Mouse (Mus musculus): ENCODE data around the gene Zfp30. TPM values are rescaled to one million over a fixed set of nuclear protein-coding genes. Genes with fewer than 3 reads are reported as not detected.

The Zfp30 gene
- total and polyA plus RNA-seq, 3 experiments = 1.7 to 7.4 (median 1.8) TPM

- H3K27me3 ChIP-seq (ENCODE audit: insufficient read depth, low read length) = no peaks in the 10 kb centered on the region
- H3K4me3 ChIP-seq (ENCODE audit: low read depth, low read length) = no peak overlapping the region
- H3K9me3 ChIP-seq (replicated peaks) = no peaks in the 10 kb centered on the region
- H3K36me3 ChIP-seq (replicated peaks) = peaks cover 27% of the 10 kb centered on the region
- ATAC-seq (ENCODE audit: extremely low read depth, insufficient number of reproducible peaks, low FRiP score, poor library complexity, severe bottlenecking) (no peak), DNase-seq (ENCODE audit: low spot score) (no peak)
- H3K4me1 ChIP-seq (ENCODE audit: insufficient read depth, low read depth, low read length) = peaks cover 22% of the 10 kb centered on the region
- no peak for TF ChIP-seq GATA2 (IDR thresholded peaks at IDR 0.05; ENCODE audit: borderline replicate concordance, low read depth, low read length)
Observed at GRCm38 (mm10) chr7:29785888-29786287, 2.1 kb downstream of the Zfp30 start.

- peaks cover 7% of the 10 kb centered on the region for H3K9me3 ChIP-seq (replicated peaks)
- no peak for ATAC-seq (ENCODE audit: extremely low read depth, insufficient number of reproducible peaks, low FRiP score, poor library complexity, severe bottlenecking)
- peaks cover 4% of the 10 kb centered on the region; the same call in 1 of the 2 replicates for H3K27me3 ChIP-seq (ENCODE audit: insufficient read depth, low read length)
- H3K36me3 ChIP-seq (replicated peaks) = peaks cover 27% of the 10 kb centered on the region
- no peaks in the 10 kb centered on the region for H3K4me1 ChIP-seq (ENCODE audit: insufficient read depth, low read depth, low read length)
- DNase-seq (ENCODE audit: low spot score) = no peak
- no peak overlapping the region for H3K4me3 ChIP-seq (ENCODE audit: low read depth, low read length)
- TF ChIP-seq GATA1 (IDR thresholded peaks at IDR 0.05; ENCODE audit: borderline replicate concordance, low read length) (no peak), GATA2 (IDR thresholded peaks at IDR 0.05; ENCODE audit: borderline replicate concordance, low read depth, low read length) (no peak), POLR2AphosphoS5 (IDR thresholded peaks at IDR 0.05; ENCODE audit: insufficient replicate concordance, low read depth, low read length) (no peak), CTCF (IDR thresholded peaks at IDR 0.05; ENCODE audit: low read depth, low read length) (no peak)
Observed at GRCm38 (mm10) chr7:29792906-29793305, 9.1 kb downstream of the Zfp30 start.

- Histone ChIP-seq H3K9me3 (replicated peaks) (no peaks in the 10 kb centered on the region), H3K36me3 (replicated peaks) (no peaks in the 10 kb centered on the region), H3K27me3 (ENCODE audit: insufficient read depth, low read length) (no peaks in the 10 kb centered on the region), H3K4me3 (ENCODE audit: low read depth, low read length) (no peak overlapping the region), H3K4me1 (ENCODE audit: insufficient read depth, low read depth, low read length) (no peaks in the 10 kb centered on the region)
- DNase-seq (ENCODE audit: low spot score) (no peak), ATAC-seq (ENCODE audit: extremely low read depth, insufficient number of reproducible peaks, low FRiP score, poor library complexity, severe bottlenecking) (no peak)
- TF ChIP-seq TAL1 (conservative IDR thresholded peaks at IDR 0.05; ENCODE audit: low read depth, low read length) (no peak), GATA2 (IDR thresholded peaks at IDR 0.05; ENCODE audit: borderline replicate concordance, low read depth, low read length) (no peak), CTCF (IDR thresholded peaks at IDR 0.05; ENCODE audit: low read depth, low read length) (no peak), GATA1 (IDR thresholded peaks at IDR 0.05; ENCODE audit: borderline replicate concordance, low read length) (no peak), POLR2AphosphoS5 (IDR thresholded peaks at IDR 0.05; ENCODE audit: insufficient replicate concordance, low read depth, low read length) (no peak)
Observed at GRCm38 (mm10) chr7:29807046-29807445, 23.2 kb downstream of the Zfp30 start.

- TF ChIP-seq GATA1 (IDR thresholded peaks at IDR 0.05; ENCODE audit: borderline replicate concordance, low read length) (no peak), POLR2AphosphoS5 (IDR thresholded peaks at IDR 0.05; ENCODE audit: insufficient replicate concordance, low read depth, low read length) (no peak), TAL1 (conservative IDR thresholded peaks at IDR 0.05; ENCODE audit: low read depth, low read length) (no peak), GATA2 (IDR thresholded peaks at IDR 0.05; ENCODE audit: borderline replicate concordance, low read depth, low read length) (no peak), CTCF (IDR thresholded peaks at IDR 0.05; ENCODE audit: low read depth, low read length) (no peak)
- peaks cover 2% of the 10 kb centered on the region for H3K36me3 ChIP-seq (replicated peaks)
- H3K4me3 ChIP-seq (ENCODE audit: low read depth, low read length) = no peak overlapping the region
- ATAC-seq (ENCODE audit: extremely low read depth, insufficient number of reproducible peaks, low FRiP score, poor library complexity, severe bottlenecking) (no peak), DNase-seq (ENCODE audit: low spot score) (no peak)
- peaks cover 15% of the 10 kb centered on the region for H3K4me1 ChIP-seq (ENCODE audit: insufficient read depth, low read depth, low read length)
- no peaks in the 10 kb centered on the region for H3K27me3 ChIP-seq (ENCODE audit: insufficient read depth, low read length)
- no peaks in the 10 kb centered on the region for H3K9me3 ChIP-seq (replicated peaks)
Observed at GRCm38 (mm10) chr7:29812244-29812643, 28.4 kb downstream of the Zfp30 start.

- no peak for TF ChIP-seq GATA1 (IDR thresholded peaks at IDR 0.05; ENCODE audit: borderline replicate concordance, low read length)
- TF ChIP-seq CTCF (IDR thresholded peaks at IDR 0.05; ENCODE audit: low read depth, low read length) = no peak
- TF ChIP-seq TAL1 (conservative IDR thresholded peaks at IDR 0.05; ENCODE audit: low read depth, low read length) = no peak
- no peak for TF ChIP-seq GATA2 (IDR thresholded peaks at IDR 0.05; ENCODE audit: borderline replicate concordance, low read depth, low read length)
- no peak for TF ChIP-seq POLR2AphosphoS5 (IDR thresholded peaks at IDR 0.05; ENCODE audit: insufficient replicate concordance, low read depth, low read length)
- Histone ChIP-seq H3K9me3 (replicated peaks) (no peaks in the 10 kb centered on the region), H3K4me3 (ENCODE audit: low read depth, low read length) (no peak overlapping the region), H3K27me3 (ENCODE audit: insufficient read depth, low read length) (no peaks in the 10 kb centered on the region), H3K36me3 (replicated peaks) (peaks cover 12% of the 10 kb centered on the region), H3K4me1 (ENCODE audit: insufficient read depth, low read depth, low read length) (peaks cover 32% of the 10 kb centered on the region)
- ATAC-seq (ENCODE audit: extremely low read depth, insufficient number of reproducible peaks, low FRiP score, poor library complexity, severe bottlenecking) = no peak
- no peak for DNase-seq (ENCODE audit: low spot score)
Observed at GRCm38 (mm10) chr7:29814381-29814780, 30.6 kb downstream of the Zfp30 start.

GRCm38 (mm10) chr7:29815061-29815784, 31.4 kb downstream of the Zfp30 start:
- DNase-seq (ENCODE audit: low spot score) (no peak), ATAC-seq (ENCODE audit: extremely low read depth, insufficient number of reproducible peaks, low FRiP score, poor library complexity, severe bottlenecking) (no peak)
- peaks cover 15% of the 10 kb centered on the region for H3K36me3 ChIP-seq (replicated peaks)
- TF ChIP-seq CTCF (IDR thresholded peaks at IDR 0.05; ENCODE audit: low read depth, low read length) (no peak), TAL1 (conservative IDR thresholded peaks at IDR 0.05; ENCODE audit: low read depth, low read length) (no peak), GATA1 (IDR thresholded peaks at IDR 0.05; ENCODE audit: borderline replicate concordance, low read length) (no peak), GATA2 (IDR thresholded peaks at IDR 0.05; ENCODE audit: borderline replicate concordance, low read depth, low read length) (no peak), POLR2AphosphoS5 (IDR thresholded peaks at IDR 0.05; ENCODE audit: insufficient replicate concordance, low read depth, low read length) (no peak)
- H3K27me3 ChIP-seq (ENCODE audit: insufficient read depth, low read length) = no peaks in the 10 kb centered on the region
- peak overlapping the region; percentile 71 for H3K4me3 ChIP-seq (ENCODE audit: low read depth, low read length)
- H3K4me1 ChIP-seq (ENCODE audit: insufficient read depth, low read depth, low read length) = peaks cover 36% of the 10 kb centered on the region
- H3K9me3 ChIP-seq (replicated peaks) = no peaks in the 10 kb centered on the region

Measured in G1E (cell line).